In the genomic region with DNA sequence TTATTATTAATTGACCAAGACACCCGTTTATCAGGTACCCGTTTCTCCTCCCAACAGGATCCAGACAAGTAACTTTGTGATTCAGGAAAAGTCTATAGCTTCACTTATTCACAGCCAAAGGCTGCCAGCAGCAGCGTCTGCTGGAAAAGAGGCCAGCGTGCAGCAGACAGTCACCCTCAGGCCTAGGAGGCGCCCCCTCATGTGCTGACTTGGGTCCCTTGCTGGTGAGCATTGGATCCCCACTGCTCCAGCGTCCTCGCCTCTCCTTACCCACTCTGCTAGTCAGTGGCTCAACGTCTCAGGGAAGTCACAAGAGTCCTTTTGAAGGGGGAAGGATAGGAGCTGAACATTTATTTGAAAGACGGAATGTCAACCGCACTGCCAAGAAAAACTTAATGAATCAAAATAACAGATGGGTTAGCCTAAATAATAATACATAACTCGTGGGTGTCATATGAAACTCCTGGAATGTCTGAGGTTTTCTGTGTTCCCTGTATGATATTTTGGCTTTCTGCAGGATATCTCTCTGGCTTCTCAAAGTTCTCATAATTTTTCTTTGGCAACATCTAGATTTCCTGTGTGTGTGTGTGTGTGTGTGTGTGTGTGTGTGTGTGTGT, we compare ENCODE assay signal across 24 mouse cellular contexts.
A peak's percentile ranks its signal among the peaks of the same experiment; 100 is the strongest.
DNase-seq lines count a peak whose midpoint lies in the region; ATAC-seq and TF ChIP-seq lines count a peak whose summit lies in the region.
"Had no signal": no experiment of that assay in that cellular context is flagged by ENCODE, and none has a peak within 500 bp of the region (broad histone marks: within the 10 kb centered on the region; RNA-seq: fewer than 3 reads in every experiment).

No protein-coding gene starts in this region.

- DNase-seq in embryonic facial prominence, embryonic 10.5 days (ENCODE audit: low spot score) = no peak
- DNase-seq in kidney, postnatal 0 days (ENCODE audit: low spot score) = peak; percentile 76
- DNase-seq in 3134 (ENCODE audit: extremely low read depth, insufficient read length, low spot score) = peak; percentile 78
- DNase-seq in embryonic facial prominence, embryonic 14.5 days (ENCODE audit: low spot score) = peak; percentile 83
- no peak for DNase-seq in thymus, adult 18-20 months
- DNase-seq in urinary bladder, postnatal 4 days (ENCODE audit: low spot score in 2 of 2) = no peak
- DNase-seq: cerebellum, adult 9-10 months; gastrocnemius, postnatal 10 days; heart, adult 18-20 months; layer of hippocampus, postnatal 36 days; liver; right cerebral cortex, postnatal 14 days; spleen, adult 18-20 months; thymus, postnatal 36 days had no signal

- H3K9ac ChIP-seq in embryonic facial prominence, embryonic 12.5 days = no peak overlapping the region
- no peak overlapping the region for H3K9ac ChIP-seq in kidney, postnatal 0 days (ENCODE audit: low read depth, low read length)
- no peak overlapping the region for H3K9ac ChIP-seq in kidney, embryonic 16.5 days (replicated peaks; ENCODE audit: low read length)
- no peak overlapping the region for H3K9ac ChIP-seq in embryonic facial prominence, embryonic 14.5 days (ENCODE audit: low read depth, low read length)
- H3K9ac ChIP-seq: heart, embryonic 13.5 days; kidney, embryonic 15.5 days; midbrain, embryonic 15.5 days; neural tube, embryonic 15.5 days had no signal

- ATAC-seq in embryonic facial prominence, embryonic 12.5 days (ENCODE audit: insufficient number of reproducible peaks, insufficient read depth, low FRiP score, low TSS enrichment) = peak; percentile 64; the same call in 1 of the 2 replicates
- no peak for ATAC-seq in kidney, postnatal 0 days (replicated peaks; ENCODE audit: low FRiP score, low read depth)
- ATAC-seq in kidney, embryonic 16.5 days (ENCODE audit: low FRiP score, low TSS enrichment) = no peak
- ATAC-seq in embryonic facial prominence, embryonic 14.5 days (ENCODE audit: low read depth) = no peak
- ATAC-seq: hindbrain, embryonic 16.5 days; intestine, postnatal 0 days; midbrain, embryonic 15.5 days had no signal

- H3K27me3 ChIP-seq in embryonic facial prominence, embryonic 12.5 days = no peaks in the 10 kb centered on the region
- no peaks in the 10 kb centered on the region for H3K27me3 ChIP-seq in embryonic facial prominence, embryonic 10.5 days (replicated peaks; ENCODE audit: low read depth, poor library complexity, severe bottlenecking)
- no peaks in the 10 kb centered on the region for H3K27me3 ChIP-seq in kidney, postnatal 0 days (ENCODE audit: insufficient read depth, low read length)
- no peaks in the 10 kb centered on the region for H3K27me3 ChIP-seq in kidney, embryonic 16.5 days (ENCODE audit: insufficient read depth, low read length)
- no peaks in the 10 kb centered on the region for H3K27me3 ChIP-seq in embryonic facial prominence, embryonic 14.5 days (replicated peaks; ENCODE audit: control insufficient read depth, insufficient read depth, low read length)
- H3K27me3 ChIP-seq: CH12.LX; heart, embryonic 13.5 days; kidney, embryonic 15.5 days; megakaryocyte, embryonic 14.5 days; midbrain, embryonic 15.5 days; neural tube, embryonic 15.5 days had no signal

- H3K4me3 ChIP-seq in embryonic facial prominence, embryonic 12.5 days = no peak overlapping the region
- no peak overlapping the region for H3K4me3 ChIP-seq in embryonic facial prominence, embryonic 10.5 days
- no peak overlapping the region for H3K4me3 ChIP-seq in kidney, postnatal 0 days (replicated peaks; ENCODE audit: low read depth, low read length)
- H3K4me3 ChIP-seq in kidney, embryonic 16.5 days (ENCODE audit: low read length) = no peak overlapping the region
- H3K4me3 ChIP-seq in embryonic facial prominence, embryonic 14.5 days (ENCODE audit: low read depth, low read length) = no peak overlapping the region
- H3K4me3 ChIP-seq: heart, embryonic 13.5 days; kidney, embryonic 15.5 days; megakaryocyte, embryonic 14.5 days; midbrain, embryonic 15.5 days; neural tube, embryonic 15.5 days had no signal

- no peak overlapping the region for H3K4me2 ChIP-seq in embryonic facial prominence, embryonic 12.5 days (replicated peaks)
- no peak overlapping the region for H3K4me2 ChIP-seq in kidney, postnatal 0 days (ENCODE audit: low read length)
- no peak overlapping the region for H3K4me2 ChIP-seq in kidney, embryonic 16.5 days (replicated peaks; ENCODE audit: low read depth, low read length)
- no peak overlapping the region for H3K4me2 ChIP-seq in embryonic facial prominence, embryonic 14.5 days (ENCODE audit: low read depth, low read length)
- H3K4me2 ChIP-seq: heart, embryonic 13.5 days; kidney, embryonic 15.5 days; midbrain, embryonic 15.5 days; neural tube, embryonic 15.5 days had no signal

- no peaks in the 10 kb centered on the region for H3K36me3 ChIP-seq in embryonic facial prominence, embryonic 12.5 days
- no peaks in the 10 kb centered on the region for H3K36me3 ChIP-seq in embryonic facial prominence, embryonic 10.5 days (replicated peaks)
- H3K36me3 ChIP-seq in kidney, postnatal 0 days (ENCODE audit: insufficient read depth, low read length) = no peaks in the 10 kb centered on the region
- no peaks in the 10 kb centered on the region for H3K36me3 ChIP-seq in kidney, embryonic 16.5 days (ENCODE audit: insufficient read depth, low read length)
- H3K36me3 ChIP-seq in embryonic facial prominence, embryonic 14.5 days (ENCODE audit: control insufficient read depth, insufficient read depth, low read length) = no peaks in the 10 kb centered on the region
- H3K36me3 ChIP-seq: heart, embryonic 13.5 days; kidney, embryonic 15.5 days; midbrain, embryonic 15.5 days; neural tube, embryonic 15.5 days had no signal

- WGBS in embryonic facial prominence, embryonic 12.5 days = 51% methylated on average over 11 of the region's 11 CpGs
- 70% methylated on average over 11 of the region's 11 CpGs for WGBS in embryonic facial prominence, embryonic 10.5 days
- 58% methylated on average over 11 of the region's 11 CpGs for WGBS in kidney, postnatal 0 days
- WGBS in kidney, embryonic 16.5 days = 63% methylated on average over 11 of the region's 11 CpGs
- WGBS in embryonic facial prominence, embryonic 14.5 days = 41% methylated on average over 11 of the region's 11 CpGs

- no peaks in the 10 kb centered on the region for H3K9me3 ChIP-seq in embryonic facial prominence, embryonic 12.5 days
- no peaks in the 10 kb centered on the region for H3K9me3 ChIP-seq in embryonic facial prominence, embryonic 10.5 days
- H3K9me3 ChIP-seq in kidney, postnatal 0 days (replicated peaks; ENCODE audit: low read length) = no peaks in the 10 kb centered on the region
- H3K9me3 ChIP-seq in kidney, embryonic 16.5 days (ENCODE audit: low read length) = peaks cover 3% of the 10 kb centered on the region; the same call in 1 of the 2 replicates
- 0 out of 2 replicates have a peak, but pooled peaks cover 3% of the 10 kb centered on the region for H3K9me3 ChIP-seq in embryonic facial prominence, embryonic 14.5 days (ENCODE audit: control insufficient read depth, low read length)
- H3K9me3 ChIP-seq: heart, embryonic 13.5 days; kidney, embryonic 15.5 days; megakaryocyte, embryonic 14.5 days; midbrain, embryonic 15.5 days; neural tube, embryonic 15.5 days had no signal

- peak overlapping the region; percentile 69; the same call in 1 of the 2 replicates for H3K27ac ChIP-seq in embryonic facial prominence, embryonic 12.5 days
- H3K27ac ChIP-seq in embryonic facial prominence, embryonic 10.5 days (replicated peaks) = no peak overlapping the region
- no peak overlapping the region for H3K27ac ChIP-seq in kidney, postnatal 0 days
- H3K27ac ChIP-seq in kidney, embryonic 16.5 days (ENCODE audit: low read length) = no peak overlapping the region
- peak overlapping the region; percentile 52 for H3K27ac ChIP-seq in embryonic facial prominence, embryonic 14.5 days (replicated peaks; ENCODE audit: low read depth, low read length)
- H3K27ac ChIP-seq: heart, embryonic 13.5 days; kidney, embryonic 15.5 days; midbrain, embryonic 15.5 days; neural tube, embryonic 15.5 days had no signal

- peaks cover 5% of the 10 kb centered on the region for H3K4me1 ChIP-seq in embryonic facial prominence, embryonic 12.5 days
- peaks cover 8% of the 10 kb centered on the region for H3K4me1 ChIP-seq in embryonic facial prominence, embryonic 10.5 days
- H3K4me1 ChIP-seq in kidney, postnatal 0 days (replicated peaks; ENCODE audit: insufficient read depth, low read length) = no peaks in the 10 kb centered on the region
- 0 out of 2 replicates have a peak, but pooled peaks cover 3% of the 10 kb centered on the region for H3K4me1 ChIP-seq in kidney, embryonic 16.5 days (ENCODE audit: insufficient read depth, low read length)
- peaks cover 3% of the 10 kb centered on the region; the same call in 1 of the 2 replicates for H3K4me1 ChIP-seq in embryonic facial prominence, embryonic 14.5 days (ENCODE audit: control insufficient read depth, insufficient read depth, low read length)
- H3K4me1 ChIP-seq: heart, embryonic 13.5 days; megakaryocyte, embryonic 14.5 days; midbrain, embryonic 15.5 days had no signal

- no peak for TF ChIP-seq CTCF in kidney, postnatal 0 days (IDR thresholded peaks at IDR 0.05; ENCODE audit: low read depth)

Comparison
In these comparisons a context has a peak if more than half of its experiments do, and no peak if none do; other contexts are left out.
1. H3K27ac ChIP-seq: peak in embryonic facial prominence, embryonic 12.5 days (single experiment) and embryonic facial prominence, embryonic 14.5 days (single experiment); none in embryonic facial prominence, embryonic 10.5 days (single experiment), kidney, postnatal 0 days (single experiment) and kidney, embryonic 16.5 days (single experiment).
2. DNase-seq: peak in kidney, postnatal 0 days (single experiment), 3134 (single experiment) and embryonic facial prominence, embryonic 14.5 days (single experiment); none in embryonic facial prominence, embryonic 10.5 days (single experiment), thymus, adult 18-20 months (0 of 2) and urinary bladder, postnatal 4 days (0 of 2).